Mouse (Mus musculus): Measurements from ENCODE around the gene Bag6. TPM values are rescaled to one million over a fixed set of nuclear protein-coding genes. Genes with fewer than 3 reads are reported as not detected.

Gene Bag6
- total and polyA plus RNA-seq, 3 experiments = 140 to 252 (median 216) TPM

DNA sequence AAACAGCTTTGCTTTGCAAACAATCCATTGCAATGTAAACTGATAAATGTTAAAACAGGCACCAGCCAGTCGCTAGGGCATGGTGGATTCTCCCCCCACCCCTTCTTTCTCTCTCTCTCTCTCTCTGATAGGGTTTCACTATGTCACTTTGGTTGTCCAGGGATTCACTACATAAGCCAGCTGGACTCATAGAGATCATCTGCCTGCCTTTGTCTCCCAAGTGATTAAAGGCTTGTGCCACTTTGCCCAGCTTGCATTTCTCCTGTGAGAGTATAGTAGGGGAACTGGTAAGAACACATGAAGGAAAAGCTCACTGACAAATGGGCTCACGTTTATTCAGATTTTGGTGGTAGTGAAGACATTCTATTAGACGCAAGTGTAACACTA is 2.8 kb upstream of the Bag6 start:
- 65% methylated on average over 3 of the region's 3 CpGs for WGBS
- intact Hi-C loops (cut with DNase I) = no loop called here
- no peak overlapping the region for H3K9ac ChIP-seq (ENCODE audit: low read depth, low read length)
- no peaks in the 10 kb centered on the region for H3K27me3 ChIP-seq (ENCODE audit: control insufficient read depth, insufficient read depth, low read length)
- H3K4me1 ChIP-seq (ENCODE audit: control insufficient read depth, insufficient read depth, low read length) = peaks cover 3% of the 10 kb centered on the region
- H3K27ac ChIP-seq = no peak overlapping the region
- no peak overlapping the region for H3K4me3 ChIP-seq
- peaks cover 3% of the 10 kb centered on the region for H3K79me2 ChIP-seq (replicated peaks; ENCODE audit: control insufficient read depth, insufficient read depth, low read length)
- DNase-seq = no peak
- no peak for TF ChIP-seq CTCF (IDR thresholded peaks at IDR 0.05)
- TF ChIP-seq POLR2A (IDR thresholded peaks at IDR 0.05; ENCODE audit: insufficient read depth, low read depth, low read length) = no peak
- TF ChIP-seq EP300 (IDR thresholded peaks at IDR 0.05; ENCODE audit: insufficient read depth, low read depth, low read length) = no peak
- H3K36me3 ChIP-seq (ENCODE audit: control insufficient read depth, insufficient read depth, low read length) = no peaks in the 10 kb centered on the region

DNA sequence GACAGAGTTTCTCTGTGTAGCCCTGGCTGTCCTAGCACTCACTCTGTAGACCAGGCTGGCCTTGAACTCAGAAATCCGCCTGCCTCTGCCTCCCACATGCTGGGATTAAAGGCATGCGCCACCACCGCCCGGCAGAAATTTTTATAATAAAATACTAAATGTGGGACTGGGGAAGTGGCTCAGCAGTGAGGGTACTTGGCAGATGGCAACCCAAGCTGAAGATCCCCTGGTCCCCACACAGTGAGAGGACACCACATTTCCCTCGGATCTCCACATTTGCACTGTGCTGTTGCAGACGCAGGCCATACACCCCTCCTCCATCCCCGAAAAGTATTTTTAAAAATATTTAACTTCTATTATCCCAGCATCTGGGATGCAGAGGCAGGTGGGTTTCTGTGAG is 1.5 kb upstream of the Bag6 start:
- TF ChIP-seq CTCF (IDR thresholded peaks at IDR 0.05) (no peak), POLR2A (IDR thresholded peaks at IDR 0.05; ENCODE audit: insufficient read depth, low read depth, low read length) (no peak), EP300 (IDR thresholded peaks at IDR 0.05; ENCODE audit: insufficient read depth, low read depth, low read length) (no peak)
- no peak for DNase-seq
- no peak overlapping the region for H3K9ac ChIP-seq (ENCODE audit: low read depth, low read length)
- no peaks in the 10 kb centered on the region for H3K36me3 ChIP-seq (ENCODE audit: control insufficient read depth, insufficient read depth, low read length)
- intact Hi-C loops (cut with DNase I) = no loop called here
- peaks cover 3% of the 10 kb centered on the region for H3K4me1 ChIP-seq (ENCODE audit: control insufficient read depth, insufficient read depth, low read length)
- H3K4me3 ChIP-seq = no peak overlapping the region
- WGBS = 91% methylated on average over 7 of the region's 7 CpGs
- H3K79me2 ChIP-seq (replicated peaks; ENCODE audit: control insufficient read depth, insufficient read depth, low read length) = peaks cover 3% of the 10 kb centered on the region
- no peak overlapping the region for H3K27ac ChIP-seq
- no peaks in the 10 kb centered on the region for H3K27me3 ChIP-seq (ENCODE audit: control insufficient read depth, insufficient read depth, low read length)

DNA sequence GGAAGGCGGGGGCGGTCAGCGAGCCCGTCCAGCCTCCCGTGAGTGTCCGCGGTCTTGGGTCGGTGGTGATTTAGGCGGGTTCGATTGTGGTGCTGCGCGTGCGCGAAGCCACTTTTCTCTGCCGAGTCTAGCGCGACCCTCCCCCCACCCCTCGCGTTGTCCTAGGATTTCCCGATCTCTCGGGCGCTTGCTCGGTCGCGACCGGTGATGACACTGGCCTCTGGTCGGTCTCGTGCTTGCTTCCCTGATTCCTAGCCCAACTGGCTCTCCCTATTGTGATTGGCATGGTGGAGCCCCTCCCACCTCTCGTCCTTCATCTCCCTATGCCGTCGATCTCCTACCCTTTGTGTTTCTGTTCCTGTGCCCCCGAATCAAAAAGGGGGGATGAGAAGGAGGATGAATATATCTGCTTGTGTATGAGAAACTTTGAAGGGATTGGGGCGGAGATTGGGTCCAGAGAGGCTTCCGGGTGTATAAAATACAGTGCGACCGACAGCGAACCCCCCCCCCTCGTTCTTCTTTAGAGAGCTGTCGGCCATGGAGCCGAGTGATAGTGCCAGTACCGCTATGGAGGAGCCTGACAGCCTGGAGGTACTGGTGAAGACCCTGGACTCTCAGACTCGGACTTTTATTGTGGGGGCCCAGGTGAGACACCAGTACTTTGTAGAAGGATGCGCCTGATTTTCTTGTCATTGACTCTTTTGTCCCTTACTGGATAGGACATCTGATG is 778 bp downstream of the Bag6 start:
- intact Hi-C loops (cut with DNase I) = loop anchor here (2.0 kb wide), 2 partner anchors 15 to 27 kb away; partner anchors contain the start of gene Gpank1
- peak overlapping the region; percentile 75 for H3K4me3 ChIP-seq
- H3K27me3 ChIP-seq (ENCODE audit: control insufficient read depth, insufficient read depth, low read length) = no peaks in the 10 kb centered on the region
- peak overlapping the region; percentile 89 for H3K9ac ChIP-seq (ENCODE audit: low read depth, low read length)
- peak overlapping the region; percentile 95 for H3K27ac ChIP-seq
- H3K36me3 ChIP-seq (ENCODE audit: control insufficient read depth, insufficient read depth, low read length) = no peaks in the 10 kb centered on the region
- DNase-seq = no peak
- no peak for TF ChIP-seq POLR2A (IDR thresholded peaks at IDR 0.05; ENCODE audit: insufficient read depth, low read depth, low read length)
- TF ChIP-seq CTCF (IDR thresholded peaks at IDR 0.05) = no peak
- no peak for TF ChIP-seq EP300 (IDR thresholded peaks at IDR 0.05; ENCODE audit: insufficient read depth, low read depth, low read length)
- peaks cover 6% of the 10 kb centered on the region for H3K79me2 ChIP-seq (replicated peaks; ENCODE audit: control insufficient read depth, insufficient read depth, low read length)
- WGBS = under 1% methylated on average over 43 of the region's 43 CpGs
- peaks cover 3% of the 10 kb centered on the region for H3K4me1 ChIP-seq (ENCODE audit: control insufficient read depth, insufficient read depth, low read length)

DNA sequence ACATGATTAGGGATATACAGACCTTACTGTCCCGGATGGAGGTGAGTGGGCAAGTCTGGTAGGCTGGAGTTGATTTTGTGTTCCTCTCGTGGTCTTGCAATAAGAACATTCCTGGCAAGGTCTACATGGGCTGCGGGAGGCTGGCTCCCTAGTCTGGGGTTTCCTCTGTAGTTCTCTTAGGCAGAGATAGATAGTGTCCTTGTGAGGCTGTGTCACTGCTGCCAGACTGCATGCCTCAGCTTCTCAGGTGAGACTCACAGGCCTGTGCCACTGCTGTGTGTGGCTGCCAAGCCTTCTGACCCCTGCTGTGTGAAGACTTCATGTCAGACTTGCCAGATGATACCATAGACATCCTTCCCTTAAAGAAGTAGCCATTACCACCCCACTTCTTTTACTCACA is 4.3 kb downstream of the Bag6 start:
- Histone ChIP-seq H3K4me1 (ENCODE audit: control insufficient read depth, insufficient read depth, low read length) (peaks cover 3% of the 10 kb centered on the region), H3K9ac (ENCODE audit: low read depth, low read length) (no peak overlapping the region), H3K27me3 (ENCODE audit: control insufficient read depth, insufficient read depth, low read length) (no peaks in the 10 kb centered on the region), H3K4me3 (no peak overlapping the region), H3K36me3 (ENCODE audit: control insufficient read depth, insufficient read depth, low read length) (no peaks in the 10 kb centered on the region; the same call in 1 of the 2 replicates), H3K27ac (no peak overlapping the region), H3K79me2 (replicated peaks; ENCODE audit: control insufficient read depth, insufficient read depth, low read length) (peaks cover 6% of the 10 kb centered on the region)
- TF ChIP-seq CTCF (IDR thresholded peaks at IDR 0.05) (no peak), POLR2A (IDR thresholded peaks at IDR 0.05; ENCODE audit: insufficient read depth, low read depth, low read length) (no peak), EP300 (IDR thresholded peaks at IDR 0.05; ENCODE audit: insufficient read depth, low read depth, low read length) (no peak)
- WGBS = 85% methylated on average over 3 of the region's 3 CpGs
- DNase-seq = no peak
- intact Hi-C loops (cut with DNase I) = no loop called here

DNA sequence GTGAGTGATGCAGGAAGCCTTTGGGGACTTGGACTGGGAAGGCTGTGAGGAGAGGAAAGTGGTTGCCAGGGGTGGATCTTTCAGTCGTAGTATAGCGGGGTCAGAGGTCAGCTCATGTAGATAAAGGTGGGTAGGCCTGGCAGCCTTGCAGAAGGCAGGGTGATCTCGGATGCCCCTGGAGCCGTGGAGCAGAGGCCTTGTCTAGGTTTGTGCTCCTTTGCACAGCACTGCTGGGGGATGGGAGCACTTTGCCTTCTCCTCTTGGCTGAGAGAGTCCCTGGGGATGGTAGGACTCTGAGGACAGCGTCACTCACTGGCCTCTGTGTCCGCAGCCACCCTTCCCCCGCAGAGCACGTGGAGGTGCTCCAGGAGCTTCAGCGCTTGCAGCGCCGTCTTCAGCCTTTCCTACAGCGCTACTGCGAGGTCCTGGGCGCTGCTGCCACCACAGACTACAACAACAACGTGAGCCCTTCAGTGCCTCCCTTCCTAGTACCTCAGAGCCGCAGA is 5.6 kb downstream of the Bag6 start:
- TF ChIP-seq POLR2A (IDR thresholded peaks at IDR 0.05; ENCODE audit: insufficient read depth, low read depth, low read length) = no peak
- no peak for TF ChIP-seq EP300 (IDR thresholded peaks at IDR 0.05; ENCODE audit: insufficient read depth, low read depth, low read length)
- TF ChIP-seq CTCF (IDR thresholded peaks at IDR 0.05) = no peak

GRCm38 (mm10) chr17:35141971-35142370 is 7.0 kb downstream of the Bag6 start:
- no peak for TF ChIP-seq POLR2A (IDR thresholded peaks at IDR 0.05; ENCODE audit: insufficient read depth, low read depth, low read length)
- Histone ChIP-seq H3K27ac (no peak overlapping the region), H3K36me3 (ENCODE audit: control insufficient read depth, insufficient read depth, low read length) (no peaks in the 10 kb centered on the region; the same call in 1 of the 2 replicates), H3K79me2 (replicated peaks; ENCODE audit: control insufficient read depth, insufficient read depth, low read length) (peaks cover 4% of the 10 kb centered on the region; the same call in 1 of the 2 replicates), H3K4me1 (ENCODE audit: control insufficient read depth, insufficient read depth, low read length) (no peaks in the 10 kb centered on the region), H3K4me3 (no peak overlapping the region), H3K9ac (ENCODE audit: low read depth, low read length) (no peak overlapping the region), H3K27me3 (ENCODE audit: control insufficient read depth, insufficient read depth, low read length) (no peaks in the 10 kb centered on the region)
- 83% methylated on average over 6 of the region's 6 CpGs for WGBS
- DNase-seq = no peak
- intact Hi-C loops (cut with DNase I) = loop anchor here (1.0 kb wide), 1 partner anchor 10 kb away; no protein-coding TSS in a partner anchor

More for the DNA sequence above, 5.6 kb downstream of the Bag6 start:
- peaks cover 6% of the 10 kb centered on the region for H3K79me2 ChIP-seq (replicated peaks; ENCODE audit: control insufficient read depth, insufficient read depth, low read length)
- H3K27ac ChIP-seq = no peak overlapping the region
- 65% methylated on average over 16 of the region's 16 CpGs for WGBS
- H3K4me3 ChIP-seq = no peak overlapping the region
- H3K36me3 ChIP-seq (ENCODE audit: control insufficient read depth, insufficient read depth, low read length) = no peaks in the 10 kb centered on the region; the same call in 1 of the 2 replicates
- no peaks in the 10 kb centered on the region for H3K27me3 ChIP-seq (ENCODE audit: control insufficient read depth, insufficient read depth, low read length)
- no peak overlapping the region for H3K9ac ChIP-seq (ENCODE audit: low read depth, low read length)
- DNase-seq = no peak
- H3K4me1 ChIP-seq (ENCODE audit: control insufficient read depth, insufficient read depth, low read length) = peaks cover 3% of the 10 kb centered on the region
- intact Hi-C loops (cut with DNase I) = no loop called here
